Mouse (Mus musculus) hindbrain, embryonic 12.5 days (tissue): ENCODE results near the gene Bcl2. TPM values are rescaled to one million over a fixed set of nuclear protein-coding genes. Genes with fewer than 3 reads are reported as not detected.

Experiments
- ATAC-seq: fragments of 200-750 bp; cut with Nextera tagmentation; 2 replicates; pipeline ENCODE4 v1.8.0; 2017; ENCODE audit warnings: moderate TSS enrichment; ENCODE audit not compliant: low FRiP score
- H3K27ac ChIP-seq: fragments of 300-500 bp; sonication (generic); 2 replicates; pipeline ENCODE4 v1.5.1; 2016; ENCODE audit warnings: mild to moderate bottlenecking
- H3K27me3 ChIP-seq: fragments of 300-500 bp; sonication (generic); 2 replicates; pipeline ENCODE4 v1.6.1; 2016; ENCODE audit warnings: mild to moderate bottlenecking
- H3K36me3 ChIP-seq: fragments of 300-500 bp; sonication (generic); 2 replicates; pipeline ENCODE4 v1.6.1; 2016; ENCODE audit warnings: mild to moderate bottlenecking
- H3K4me1 ChIP-seq: fragments of 300-500 bp; sonication (generic); 2 replicates; pipeline ENCODE4 v1.6.1; 2016
- H3K4me2 ChIP-seq: fragments of 300-500 bp; sonication (generic); replicated peaks from 2 replicates; pipeline ENCODE4 v1.6.1; 2016; ENCODE audit warnings: mild to moderate bottlenecking
- H3K4me3 ChIP-seq: fragments of 300-500 bp; sonication (generic); 2 replicates; pipeline ENCODE4 v1.5.1; 2016; ENCODE audit warnings: mild to moderate bottlenecking
- H3K9ac ChIP-seq: fragments of 300-500 bp; sonication (generic); 2 replicates; pipeline ENCODE4 v1.6.1; 2016; ENCODE audit warnings: mild to moderate bottlenecking, moderate library complexity
- H3K9me3 ChIP-seq: fragments of 300-500 bp; sonication (generic); replicated peaks from 2 replicates; pipeline ENCODE4 v1.6.1; 2016; ENCODE audit warnings: mild to moderate bottlenecking
- WGBS: fragments of 180-500 bp; shearing (Covaris S2); methylation state at CpG from one replicate; pipeline ENCODE4 v1.1.7; 2016; 5-methylcytosine and 5-hydroxymethylcytosine counted together
- polyA plus RNA-seq: library from polyadenylated mRNA; unstranded; fragments of >200 nt; fragmentation: Nextera tagmentation; extraction: Ambion mirVana; gene quantifications from 2 replicates; pipeline ENCODE4 v1.2.1, GENCODE M21; 2016

The Bcl2 gene
- polyA plus RNA-seq, 1 experiment from 2014 or later, result 15.5 TPM

- 0 out of 2 replicates have a peak overlapping the region, but pooled peaks have one; percentile 2 for H3K27ac ChIP-seq
- H3K9ac ChIP-seq, result no peak overlapping the region
- H3K4me1 ChIP-seq, result peaks cover 6% of the 10 kb centered on the region
- no peak for ATAC-seq
- no peak overlapping the region for H3K4me2 ChIP-seq
- no peak overlapping the region for H3K4me3 ChIP-seq
- no peaks in the 10 kb centered on the region for H3K36me3 ChIP-seq
- H3K9me3 ChIP-seq, result no peaks in the 10 kb centered on the region
- no peaks in the 10 kb centered on the region for H3K27me3 ChIP-seq
Measured at GRCm38 (mm10) chr1:106585349-106585748, 128.7 kb downstream of the Bcl2 start.

GRCm38 (mm10) chr1:106584824-106585223 is 129.2 kb downstream of the Bcl2 start:
- 59% methylated on average over 2 of the region's 2 CpGs for WGBS
- Histone ChIP-seq H3K9ac (no peak overlapping the region), H3K4me3 (no peak overlapping the region), H3K36me3 (no peaks in the 10 kb centered on the region), H3K27me3 (no peaks in the 10 kb centered on the region), H3K9me3 (no peaks in the 10 kb centered on the region), H3K4me2 (no peak overlapping the region), H3K27ac (0 out of 2 replicates have a peak overlapping the region, but pooled peaks have one; percentile 2), H3K4me1 (peaks cover 6% of the 10 kb centered on the region)
- peak; percentile 63; the same call in 1 of the 2 replicates for ATAC-seq

GRCm38 (mm10) chr1:106584273-106584672 is 129.8 kb downstream of the Bcl2 start:
- Histone ChIP-seq H3K27ac (no peak overlapping the region), H3K4me2 (no peak overlapping the region)

GRCm38 (mm10) chr1:106583245-106584241 is 130.5 kb downstream of the Bcl2 start:
- Histone ChIP-seq H3K4me1 (peaks cover 6% of the 10 kb centered on the region), H3K4me2 (no peak overlapping the region), H3K27ac (no peak overlapping the region), H3K36me3 (no peaks in the 10 kb centered on the region), H3K27me3 (no peaks in the 10 kb centered on the region), H3K9ac (no peak overlapping the region), H3K4me3 (no peak overlapping the region), H3K9me3 (no peaks in the 10 kb centered on the region)
- WGBS, result 46% methylated on average over 14 of the region's 14 CpGs
- peak; percentile 72 for ATAC-seq

More at GRCm38 (mm10) chr1:106584273-106584672, 129.8 kb downstream of the Bcl2 start:
- ATAC-seq, result no peak
- H3K36me3 ChIP-seq, result no peaks in the 10 kb centered on the region
- no peaks in the 10 kb centered on the region for H3K27me3 ChIP-seq
- H3K4me1 ChIP-seq, result peaks cover 6% of the 10 kb centered on the region
- 76% methylated on average over 4 of the region's 4 CpGs for WGBS
- no peaks in the 10 kb centered on the region for H3K9me3 ChIP-seq
- no peak overlapping the region for H3K4me3 ChIP-seq
- H3K9ac ChIP-seq, result no peak overlapping the region

GRCm38 (mm10) chr1:106582810-106583209 is 131.3 kb downstream of the Bcl2 start:
- ATAC-seq, result no peak
- no peak overlapping the region for H3K9ac ChIP-seq
- no peaks in the 10 kb centered on the region for H3K36me3 ChIP-seq
- H3K4me2 ChIP-seq, result no peak overlapping the region
- H3K4me1 ChIP-seq, result peaks cover 6% of the 10 kb centered on the region
- H3K27me3 ChIP-seq, result no peaks in the 10 kb centered on the region
- WGBS, result 80% methylated on average over 3 of the region's 3 CpGs
- no peaks in the 10 kb centered on the region for H3K9me3 ChIP-seq
- no peak overlapping the region for H3K4me3 ChIP-seq
- no peak overlapping the region for H3K27ac ChIP-seq

GRCm38 (mm10) chr1:106581812-106582211 is 132.3 kb downstream of the Bcl2 start:
- H3K27me3 ChIP-seq, result no peaks in the 10 kb centered on the region
- H3K4me2 ChIP-seq, result no peak overlapping the region
- H3K36me3 ChIP-seq, result no peaks in the 10 kb centered on the region
- no peak overlapping the region for H3K4me3 ChIP-seq
- ATAC-seq, result no peak
- H3K27ac ChIP-seq, result no peak overlapping the region
- 61% methylated on average over 2 of the region's 2 CpGs for WGBS
- no peak overlapping the region for H3K9ac ChIP-seq
- H3K4me1 ChIP-seq, result peaks cover 6% of the 10 kb centered on the region
- H3K9me3 ChIP-seq, result no peaks in the 10 kb centered on the region

GRCm38 (mm10) chr1:106579768-106580167 is 134.3 kb downstream of the Bcl2 start:
- H3K4me1 ChIP-seq, result peaks cover 6% of the 10 kb centered on the region
- H3K9ac ChIP-seq, result no peak overlapping the region
- H3K27me3 ChIP-seq, result no peaks in the 10 kb centered on the region
- no peaks in the 10 kb centered on the region for H3K9me3 ChIP-seq
- no peak overlapping the region for H3K27ac ChIP-seq
- no peaks in the 10 kb centered on the region for H3K36me3 ChIP-seq
- 94% methylated on average over 1 of the region's 1 CpGs for WGBS
- no peak overlapping the region for H3K4me2 ChIP-seq
- no peak for ATAC-seq
- H3K4me3 ChIP-seq, result no peak overlapping the region

- Histone ChIP-seq H3K4me2 (no peak overlapping the region), H3K27ac (no peak overlapping the region), H3K4me3 (no peak overlapping the region), H3K4me1 (no peaks in the 10 kb centered on the region), H3K36me3 (no peaks in the 10 kb centered on the region), H3K9me3 (no peaks in the 10 kb centered on the region), H3K27me3 (no peaks in the 10 kb centered on the region), H3K9ac (no peak overlapping the region)
- WGBS, result 88% methylated on average over 2 of the region's 2 CpGs
- no peak for ATAC-seq
Measured at GRCm38 (mm10) chr1:106572506-106572905, 141.6 kb downstream of the Bcl2 start.

- Histone ChIP-seq H3K4me3 (no peak overlapping the region), H3K9me3 (no peaks in the 10 kb centered on the region), H3K4me2 (no peak overlapping the region), H3K27me3 (no peaks in the 10 kb centered on the region), H3K9ac (no peak overlapping the region), H3K36me3 (no peaks in the 10 kb centered on the region), H3K27ac (no peak overlapping the region), H3K4me1 (no peaks in the 10 kb centered on the region)
- WGBS, result 86% methylated on average over 1 of the region's 1 CpGs
- no peak for ATAC-seq
Measured at GRCm38 (mm10) chr1:106570870-106571269, 143.2 kb downstream of the Bcl2 start.

GRCm38 (mm10) chr1:106570366-106570765 is 143.7 kb downstream of the Bcl2 start:
- Histone ChIP-seq H3K27ac (no peak overlapping the region), H3K9ac (no peak overlapping the region), H3K9me3 (no peaks in the 10 kb centered on the region), H3K4me3 (no peak overlapping the region), H3K4me1 (0 out of 2 replicates have a peak, but pooled peaks cover under 1% of the 10 kb centered on the region), H3K27me3 (no peaks in the 10 kb centered on the region), H3K36me3 (no peaks in the 10 kb centered on the region), H3K4me2 (no peak overlapping the region)
- WGBS, result 83% methylated on average over 6 of the region's 6 CpGs
- no peak for ATAC-seq

GRCm38 (mm10) chr1:106569674-106570073 is 144.4 kb downstream of the Bcl2 start:
- Histone ChIP-seq H3K9ac (no peak overlapping the region), H3K9me3 (no peaks in the 10 kb centered on the region), H3K4me1 (0 out of 2 replicates have a peak, but pooled peaks cover 2% of the 10 kb centered on the region), H3K36me3 (no peaks in the 10 kb centered on the region), H3K27ac (no peak overlapping the region), H3K4me2 (no peak overlapping the region), H3K4me3 (no peak overlapping the region), H3K27me3 (no peaks in the 10 kb centered on the region)
- ATAC-seq, result no peak
- 90% methylated on average over 6 of the region's 6 CpGs for WGBS

GRCm38 (mm10) chr1:106568868-106569267 is 145.2 kb downstream of the Bcl2 start:
- Histone ChIP-seq H3K27ac (no peak overlapping the region), H3K9ac (no peak overlapping the region), H3K36me3 (no peaks in the 10 kb centered on the region), H3K27me3 (no peaks in the 10 kb centered on the region), H3K9me3 (no peaks in the 10 kb centered on the region), H3K4me1 (0 out of 2 replicates have a peak, but pooled peaks cover 2% of the 10 kb centered on the region), H3K4me2 (no peak overlapping the region), H3K4me3 (no peak overlapping the region)
- ATAC-seq, result no peak
- 76% methylated on average over 3 of the region's 3 CpGs for WGBS
